Mouse (Mus musculus) neural tube, embryonic 14.5 days (tissue): ENCODE measurements at regions not wholly inside any gene's neighbourhood (a gene's known extent, or its start where the extent isn't known, plus 50 kb on each side); places are given as distances from the start of the nearest gene placed in this dataset.

ENCODE experiments used
- ATAC-seq: fragments of 200-750 bp; cut with Nextera tagmentation; 2 replicates; pipeline ENCODE4 v1.8.0; 2017; ENCODE audit warnings: low read depth, mild to moderate bottlenecking, moderate TSS enrichment, moderate library complexity
- H3K27ac ChIP-seq: fragments of 300-500 bp; sonication (generic); 2 replicates; pipeline ENCODE4 v1.5.1; 2014; ENCODE audit warnings: low read depth, mild to moderate bottlenecking, control low read depth, low read length, moderate library complexity, mixed read lengths
- H3K27me3 ChIP-seq: fragments of 300-500 bp; sonication (generic); 2 replicates; pipeline ENCODE4 v1.6.1; 2014; ENCODE audit warnings: low read length; ENCODE audit not compliant: control insufficient read depth, insufficient read depth
- H3K36me3 ChIP-seq: fragments of 300-500 bp; sonication (generic); 2 replicates; pipeline ENCODE4 v1.6.1; 2014; ENCODE audit warnings: low read length, mixed read lengths; ENCODE audit not compliant: control insufficient read depth, insufficient read depth
- H3K4me1 ChIP-seq: fragments of 300-500 bp; sonication (generic); 2 replicates; pipeline ENCODE4 v1.6.1; 2014; ENCODE audit warnings: low read length; ENCODE audit not compliant: control insufficient read depth, insufficient read depth
- H3K4me2 ChIP-seq: fragments of 300-500 bp; sonication (generic); 2 replicates; pipeline ENCODE4 v1.6.1; 2014; ENCODE audit warnings: mild to moderate bottlenecking, low read depth, low read length, control low read depth
- H3K4me3 ChIP-seq: fragments of 300-500 bp; sonication (generic); 2 replicates; pipeline ENCODE4 v1.5.1; 2014; ENCODE audit warnings: low read depth, low read length, control low read depth, mixed read lengths
- H3K9ac ChIP-seq: fragments of 300-500 bp; sonication (generic); replicated peaks from 2 replicates; pipeline ENCODE4 v1.6.1; 2014; ENCODE audit warnings: low read depth, mild to moderate bottlenecking, control low read depth, low read length, mixed read lengths
- H3K9me3 ChIP-seq: fragments of 300-500 bp; sonication (generic); 2 replicates; pipeline ENCODE4 v1.6.1; 2016; ENCODE audit warnings: low read length; ENCODE audit not compliant: control insufficient read depth
- WGBS: fragments of 180-500 bp; shearing (Covaris S2); extraction: QIAGEN DNeasy Blood & Tissue Kit; methylation state at CpG from one replicate; pipeline ENCODE4 v1.1.7; 2014; 5-methylcytosine and 5-hydroxymethylcytosine counted together

GRCm38 (mm10) chr15:61109429-61110128 is 186.8 kb upstream of the A1bg start:
- ATAC-seq = no peak
- Histone ChIP-seq H3K36me3 (no peaks in the 10 kb centered on the region), H3K27ac (no peak overlapping the region), H3K4me3 (no peak overlapping the region), H3K27me3 (no peaks in the 10 kb centered on the region), H3K4me1 (no peaks in the 10 kb centered on the region), H3K9ac (no peak overlapping the region), H3K9me3 (no peaks in the 10 kb centered on the region), H3K4me2 (no peak overlapping the region)
- WGBS = 36% methylated on average over 4 of the region's 4 CpGs

- ATAC-seq = no peak
Measured at GRCm38 (mm10) chr15:61108957-61109356, 186.1 kb upstream of the A1bg start.

GRCm38 (mm10) chr15:61102421-61103412 is 179.9 kb upstream of the A1bg start:
- Histone ChIP-seq H3K9ac (no peak overlapping the region), H3K27me3 (no peaks in the 10 kb centered on the region), H3K4me3 (no peak overlapping the region), H3K9me3 (no peaks in the 10 kb centered on the region), H3K36me3 (no peaks in the 10 kb centered on the region), H3K4me2 (peak overlapping the region; percentile 19; the same call in 1 of the 2 replicates), H3K27ac (no peak overlapping the region), H3K4me1 (peaks cover 4% of the 10 kb centered on the region)
- WGBS = 17% methylated on average over 7 of the region's 7 CpGs
- ATAC-seq = peak; percentile 78

More at GRCm38 (mm10) chr15:61108957-61109356, 186.1 kb upstream of the A1bg start:
- no peaks in the 10 kb centered on the region for H3K27me3 ChIP-seq
- H3K27ac ChIP-seq = no peak overlapping the region
- no peak overlapping the region for H3K4me2 ChIP-seq
- WGBS = 29% methylated on average over 2 of the region's 2 CpGs
- no peak overlapping the region for H3K9ac ChIP-seq
- H3K36me3 ChIP-seq = no peaks in the 10 kb centered on the region
- no peaks in the 10 kb centered on the region for H3K4me1 ChIP-seq
- H3K9me3 ChIP-seq = no peaks in the 10 kb centered on the region
- H3K4me3 ChIP-seq = no peak overlapping the region

- Histone ChIP-seq H3K9me3 (no peaks in the 10 kb centered on the region), H3K27ac (no peak overlapping the region), H3K27me3 (no peaks in the 10 kb centered on the region), H3K4me1 (peaks cover 4% of the 10 kb centered on the region), H3K36me3 (no peaks in the 10 kb centered on the region), H3K4me2 (no peak overlapping the region), H3K9ac (no peak overlapping the region), H3K4me3 (no peak overlapping the region)
- no peak for ATAC-seq
- WGBS = 76% methylated on average over 4 of the region's 4 CpGs
Measured at GRCm38 (mm10) chr15:61100807-61101206, 178.0 kb upstream of the A1bg start.

GRCm38 (mm10) chr15:61098968-61099367 is 176.2 kb upstream of the A1bg start:
- no peak overlapping the region for H3K27ac ChIP-seq
- 20% methylated on average over 1 of the region's 1 CpGs for WGBS
- H3K9ac ChIP-seq = no peak overlapping the region
- H3K4me2 ChIP-seq = no peak overlapping the region
- H3K36me3 ChIP-seq = no peaks in the 10 kb centered on the region
- no peaks in the 10 kb centered on the region for H3K9me3 ChIP-seq
- no peaks in the 10 kb centered on the region for H3K27me3 ChIP-seq
- H3K4me3 ChIP-seq = no peak overlapping the region
- H3K4me1 ChIP-seq = peaks cover 4% of the 10 kb centered on the region
- no peak for ATAC-seq

GRCm38 (mm10) chr15:61098519-61098918 is 175.7 kb upstream of the A1bg start:
- no peak overlapping the region for H3K4me3 ChIP-seq
- H3K27ac ChIP-seq = no peak overlapping the region
- H3K9ac ChIP-seq = no peak overlapping the region
- peaks cover 4% of the 10 kb centered on the region for H3K4me1 ChIP-seq
- H3K36me3 ChIP-seq = no peaks in the 10 kb centered on the region
- H3K4me2 ChIP-seq = no peak overlapping the region
- H3K27me3 ChIP-seq = no peaks in the 10 kb centered on the region
- ATAC-seq = no peak
- H3K9me3 ChIP-seq = no peaks in the 10 kb centered on the region

GRCm38 (mm10) chr15:61096021-61096781 is 173.4 kb upstream of the A1bg start:
- Histone ChIP-seq H3K36me3 (no peaks in the 10 kb centered on the region), H3K4me2 (no peak overlapping the region), H3K27ac (no peak overlapping the region), H3K9me3 (no peaks in the 10 kb centered on the region), H3K9ac (no peak overlapping the region), H3K4me3 (no peak overlapping the region), H3K27me3 (no peaks in the 10 kb centered on the region), H3K4me1 (no peaks in the 10 kb centered on the region)
- ATAC-seq = peak; percentile 88
- 60% methylated on average over 3 of the region's 3 CpGs for WGBS

- Histone ChIP-seq H3K9me3 (no peaks in the 10 kb centered on the region), H3K4me2 (no peak overlapping the region), H3K4me3 (no peak overlapping the region), H3K9ac (no peak overlapping the region), H3K4me1 (no peaks in the 10 kb centered on the region), H3K36me3 (no peaks in the 10 kb centered on the region), H3K27ac (peak overlapping the region; percentile 18; the same call in 1 of the 2 replicates), H3K27me3 (no peaks in the 10 kb centered on the region)
- ATAC-seq = peak; percentile 88
- 32% methylated on average over 7 of the region's 7 CpGs for WGBS
Measured at GRCm38 (mm10) chr15:61055017-61055609, 132.3 kb upstream of the A1bg start.
